In genomic region chr11:55164723-55165122, GRCm38 (mm10) we compare ENCODE assay signal across 9 mouse cellular contexts. TPM values are rescaled to one million over a fixed set of nuclear protein-coding genes. Genes with fewer than 3 reads are reported as not detected.
A peak's percentile ranks its signal among the peaks of the same experiment; 100 is the strongest.
DNase-seq lines count a peak whose midpoint lies in the region; TF ChIP-seq lines count a peak whose summit lies in the region.
"Had no signal": no experiment of that assay in that cellular context is flagged by ENCODE, and none has a peak within 500 bp of the region (broad histone marks: within the 10 kb centered on the region; RNA-seq: fewer than 3 reads in every experiment).

No protein-coding gene starts in this region.

- peak; percentile 34 to 45 for DNase-seq in cerebellum, adult 2 months
- no peak for DNase-seq in cerebellum, adult 11-12 months
- DNase-seq in ovary, postnatal 14 days (ENCODE audit: low spot score), result peak; percentile 34
- no peak for DNase-seq in ovary, adult 18-20 months (ENCODE audit: low spot score)
- DNase-seq in cerebellum, postnatal 36 days, result peak; percentile 48 to 51
- DNase-seq in layer of hippocampus, postnatal 10 days (ENCODE audit: low spot score in 2 of 2), result peak; percentile 44 to 46
- peak; percentile 79 for DNase-seq in naive thymus-derived CD4-positive, alpha-beta T cell, adult 2 months (ENCODE audit: low read depth)
- DNase-seq in thymus, postnatal 4 days, result peak; percentile 71

- WGBS in cerebellum, adult 2 months, result 48% methylated on average over 3 of the region's 3 CpGs

- H3K27me3 ChIP-seq in cerebellum, adult 2 months (ENCODE audit: control insufficient read depth, insufficient read depth, low read length), result no peaks in the 10 kb centered on the region

- no peak overlapping the region for H3K4me3 ChIP-seq in cerebellum, adult 2 months (replicated peaks; ENCODE audit: insufficient read depth, low read depth, low read length)

- no peak for TF ChIP-seq POLR2A in cerebellum, adult 2 months (IDR thresholded peaks at IDR 0.05; ENCODE audit: borderline replicate concordance, insufficient read depth, low read length)

- TF ChIP-seq CTCF in cerebellum, adult 2 months (IDR thresholded peaks at IDR 0.05; ENCODE audit: borderline replicate concordance, insufficient read depth, low read depth, low read length), result peak; percentile 71

- H3K27ac ChIP-seq in cerebellum, adult 2 months (ENCODE audit: insufficient read depth, low read length), result no peak overlapping the region

- H3K4me1 ChIP-seq in cerebellum, adult 2 months (ENCODE audit: control insufficient read depth, insufficient read depth, low read length), result no peaks in the 10 kb centered on the region

RNA-seq across cellular contexts. Expression of gene Slc36a3, which starts 13.2 kb away (rescaled TPM):
- polyA plus RNA-seq in cerebellum, adult 2 months (2012; rRNA removed), result not detected in 2 replicates
- total RNA-seq in layer of hippocampus, postnatal 10 days (2021), result not detected
- total RNA-seq: layer of hippocampus, adult 18-20 months had no signal

RNA-seq across cellular contexts. Expression of gene Slc36a2, which starts 20.2 kb away (rescaled TPM):
- 0.71 and 0.82 TPM in 2 replicates for polyA plus RNA-seq in cerebellum, adult 2 months (2012; rRNA removed)
- under 1 TPM; 0.37 to 0.71 TPM for total RNA-seq in layer of hippocampus, postnatal 10 days (2021)

RNA-seq across cellular contexts. Expression of gene Slc36a1, which starts 39.4 kb away (rescaled TPM):
- polyA plus RNA-seq in cerebellum, adult 2 months (2012; rRNA removed), result 41.1 and 41.5 TPM in 2 replicates
- 10 to 100 TPM; 49.9 to 55.4 TPM for total RNA-seq in layer of hippocampus, postnatal 10 days (2021)

Comparison
In these comparisons a context has a peak if more than half of its experiments do, and no peak if none do; other contexts are left out.
1. DNase-seq: peak in cerebellum, adult 2 months (2 of 2), ovary, postnatal 14 days (single experiment), cerebellum, postnatal 36 days (2 of 2), layer of hippocampus, postnatal 10 days (2 of 2), naive thymus-derived CD4-positive, alpha-beta T cell, adult 2 months (single experiment) and thymus, postnatal 4 days (single experiment); none in cerebellum, adult 11-12 months (single experiment) and ovary, adult 18-20 months (single experiment).